Mouse (Mus musculus) midbrain, embryonic 12.5 days (tissue): ENCODE results near the gene Arpc1a. TPM values are rescaled to one million over a fixed set of nuclear protein-coding genes. Genes with fewer than 3 reads are reported as not detected.

ENCODE experiments used
- ATAC-seq: fragments of 200-750 bp; cut with Nextera tagmentation; 2 replicates; pipeline ENCODE4 v1.8.0; 2017; ENCODE audit warnings: low read depth, moderate TSS enrichment, moderate library complexity; ENCODE audit not compliant: low FRiP score
- H3K27ac ChIP-seq: fragments of 300-500 bp; sonication (generic); replicated peaks from 2 replicates; pipeline ENCODE4 v1.5.1; 2016; ENCODE audit warnings: mild to moderate bottlenecking
- H3K27me3 ChIP-seq: fragments of 300-500 bp; sonication (generic); 2 replicates; pipeline ENCODE4 v1.6.1; 2016; ENCODE audit warnings: mild to moderate bottlenecking
- H3K36me3 ChIP-seq: fragments of 300-500 bp; sonication (generic); 2 replicates; pipeline ENCODE4 v1.6.1; 2016
- H3K4me1 ChIP-seq: fragments of 300-500 bp; sonication (generic); 2 replicates; pipeline ENCODE4 v1.6.1; 2016
- H3K4me2 ChIP-seq: fragments of 300-500 bp; sonication (generic); replicated peaks from 2 replicates; pipeline ENCODE4 v1.6.1; 2016; ENCODE audit warnings: mild to moderate bottlenecking, moderate library complexity
- H3K4me3 ChIP-seq: fragments of 300-500 bp; sonication (generic); 2 replicates; pipeline ENCODE4 v1.5.1; 2016; ENCODE audit warnings: mild to moderate bottlenecking
- H3K9ac ChIP-seq: fragments of 300-500 bp; sonication (generic); replicated peaks from 2 replicates; pipeline ENCODE4 v1.6.1; 2016; ENCODE audit warnings: mild to moderate bottlenecking, moderate library complexity
- H3K9me3 ChIP-seq: fragments of 300-500 bp; sonication (generic); 2 replicates; pipeline ENCODE4 v1.6.1; 2016; ENCODE audit warnings: mild to moderate bottlenecking
- WGBS: fragments of 180-500 bp; shearing (Covaris S2); methylation state at CpG from one replicate; pipeline ENCODE4 v1.1.7; 2016; 5-methylcytosine and 5-hydroxymethylcytosine counted together
- polyA plus RNA-seq: library from polyadenylated mRNA; unstranded; fragments of >200 nt; fragmentation: Nextera tagmentation; extraction: Ambion mirVana; gene quantifications from 2 replicates; pipeline ENCODE4 v1.2.1, GENCODE M21; 2016

Arpc1a gene
- polyA plus RNA-seq, 1 experiment from 2014 or later = 186 TPM

- H3K9me3 ChIP-seq = no peaks in the 10 kb centered on the region
- H3K36me3 ChIP-seq = peaks cover 55% of the 10 kb centered on the region
- 91% methylated on average over 6 of the region's 6 CpGs for WGBS
- peaks cover 25% of the 10 kb centered on the region for H3K27me3 ChIP-seq
- no peak overlapping the region for H3K4me2 ChIP-seq
- no peak overlapping the region for H3K4me3 ChIP-seq
- H3K27ac ChIP-seq = no peak overlapping the region
- no peak overlapping the region for H3K9ac ChIP-seq
- no peak for ATAC-seq
- peaks cover 12% of the 10 kb centered on the region for H3K4me1 ChIP-seq
These were observed 26.8 kb downstream of the Arpc1a start for GRCm38 (mm10) chr5:145110401-145110800.

- Histone ChIP-seq H3K4me2 (no peak overlapping the region), H3K27me3 (peaks cover 25% of the 10 kb centered on the region), H3K9me3 (no peaks in the 10 kb centered on the region), H3K9ac (no peak overlapping the region), H3K27ac (no peak overlapping the region), H3K4me3 (no peak overlapping the region), H3K36me3 (peaks cover 34% of the 10 kb centered on the region), H3K4me1 (peaks cover 12% of the 10 kb centered on the region)
- ATAC-seq = no peak
- WGBS = 81% methylated on average over 8 of the region's 8 CpGs
These were observed 28.9 kb downstream of the Arpc1a start for GRCm38 (mm10) chr5:145112566-145112965.

GRCm38 (mm10) chr5:145113416-145113815 is 29.8 kb downstream of the Arpc1a start:
- H3K4me3 ChIP-seq = peak overlapping the region; percentile 51; the same call in 1 of the 2 replicates
- no peak for ATAC-seq

GRCm38 (mm10) chr5:145114071-145114605 is 30.5 kb downstream of the Arpc1a start, which contains the start of gene Arpc1b:
Gene Arpc1b, plus strand, starts transcription at chr5:145114215.
- Histone ChIP-seq H3K4me3 (peak within 1 kb of the TSS; percentile 51), H3K27me3 (peaks cover 25% of the 10 kb centered on the region), H3K27ac (no peak within 1 kb of the TSS), H3K36me3 (peaks cover 19% of the 10 kb centered on the region), H3K4me2 (peak within 1 kb of the TSS; percentile 67), H3K9ac (peak within 1 kb of the TSS; percentile 54), H3K9me3 (no peaks in the 10 kb centered on the region), H3K4me1 (peaks cover 12% of the 10 kb centered on the region)
- peak; percentile 57 for ATAC-seq
- WGBS = 1% methylated on average over 48 of the region's 53 CpGs

More at GRCm38 (mm10) chr5:145113416-145113815, 29.8 kb downstream of the Arpc1a start:
- H3K9me3 ChIP-seq = no peaks in the 10 kb centered on the region
- H3K27me3 ChIP-seq = peaks cover 25% of the 10 kb centered on the region
- peak overlapping the region; percentile 67 for H3K4me2 ChIP-seq
- H3K27ac ChIP-seq = no peak overlapping the region
- H3K9ac ChIP-seq = no peak overlapping the region; the same call in 1 of the 2 replicates
- peaks cover 12% of the 10 kb centered on the region for H3K4me1 ChIP-seq
- WGBS = 48% methylated on average over 2 of the region's 2 CpGs
- peaks cover 25% of the 10 kb centered on the region for H3K36me3 ChIP-seq

- peak overlapping the region; percentile 54 for H3K9ac ChIP-seq
- peaks cover 25% of the 10 kb centered on the region for H3K27me3 ChIP-seq
- peak; percentile 39; the same call in 1 of the 2 replicates for ATAC-seq
- H3K4me1 ChIP-seq = peaks cover 12% of the 10 kb centered on the region
- H3K4me3 ChIP-seq = peak overlapping the region; percentile 51
- peak overlapping the region; percentile 67 for H3K4me2 ChIP-seq
- 22% methylated on average over 34 of the region's 40 CpGs for WGBS
- H3K27ac ChIP-seq = no peak overlapping the region
- no peaks in the 10 kb centered on the region for H3K9me3 ChIP-seq
- peaks cover 12% of the 10 kb centered on the region for H3K36me3 ChIP-seq
These were observed 31.2 kb downstream of the Arpc1a start for GRCm38 (mm10) chr5:145114606-145115473.

GRCm38 (mm10) chr5:145115736-145116135 is 32.1 kb downstream of the Arpc1a start:
- no peak for ATAC-seq
- no peaks in the 10 kb centered on the region for H3K9me3 ChIP-seq
- WGBS = 96% methylated on average over 5 of the region's 5 CpGs
- H3K27ac ChIP-seq = no peak overlapping the region
- H3K36me3 ChIP-seq = peaks cover 3% of the 10 kb centered on the region
- no peak overlapping the region for H3K4me3 ChIP-seq
- no peak overlapping the region for H3K4me2 ChIP-seq
- H3K27me3 ChIP-seq = peaks cover 25% of the 10 kb centered on the region
- peaks cover 12% of the 10 kb centered on the region for H3K4me1 ChIP-seq
- H3K9ac ChIP-seq = no peak overlapping the region

GRCm38 (mm10) chr5:145116316-145116715 is 32.7 kb downstream of the Arpc1a start:
- ATAC-seq = no peak
- H3K27me3 ChIP-seq = peaks cover 25% of the 10 kb centered on the region
- H3K9me3 ChIP-seq = no peaks in the 10 kb centered on the region
- H3K9ac ChIP-seq = no peak overlapping the region
- WGBS = 63% methylated on average over 4 of the region's 4 CpGs
- no peaks in the 10 kb centered on the region for H3K36me3 ChIP-seq
- H3K27ac ChIP-seq = no peak overlapping the region
- no peak overlapping the region for H3K4me3 ChIP-seq
- peaks cover 12% of the 10 kb centered on the region for H3K4me1 ChIP-seq
- H3K4me2 ChIP-seq = no peak overlapping the region

- Histone ChIP-seq H3K27ac (no peak overlapping the region), H3K9me3 (no peaks in the 10 kb centered on the region), H3K27me3 (peaks cover 25% of the 10 kb centered on the region), H3K4me2 (no peak overlapping the region), H3K36me3 (no peaks in the 10 kb centered on the region), H3K9ac (no peak overlapping the region), H3K4me1 (peaks cover 12% of the 10 kb centered on the region), H3K4me3 (no peak overlapping the region)
- 39% methylated on average over 10 of the region's 10 CpGs for WGBS
- ATAC-seq = no peak; the same call in 1 of the 2 replicates
These were observed 33.3 kb downstream of the Arpc1a start for GRCm38 (mm10) chr5:145116916-145117315.

GRCm38 (mm10) chr5:145118005-145118404 is 34.4 kb downstream of the Arpc1a start:
- Histone ChIP-seq H3K4me2 (no peak overlapping the region), H3K36me3 (0 out of 2 replicates have a peak, but pooled peaks cover 3% of the 10 kb centered on the region), H3K27me3 (peaks cover 23% of the 10 kb centered on the region), H3K9me3 (no peaks in the 10 kb centered on the region), H3K4me3 (no peak overlapping the region), H3K9ac (no peak overlapping the region), H3K4me1 (peaks cover 12% of the 10 kb centered on the region), H3K27ac (no peak overlapping the region)
- no peak for ATAC-seq
- 72% methylated on average over 6 of the region's 6 CpGs for WGBS

- peaks cover 7% of the 10 kb centered on the region for H3K36me3 ChIP-seq
- no peak overlapping the region for H3K4me2 ChIP-seq
- H3K4me3 ChIP-seq = no peak overlapping the region
- 90% methylated on average over 5 of the region's 5 CpGs for WGBS
- H3K9ac ChIP-seq = no peak overlapping the region
- no peaks in the 10 kb centered on the region for H3K9me3 ChIP-seq
- H3K4me1 ChIP-seq = peaks cover 12% of the 10 kb centered on the region
- peaks cover 18% of the 10 kb centered on the region for H3K27me3 ChIP-seq
- no peak for ATAC-seq
- no peak overlapping the region for H3K27ac ChIP-seq
These were observed 34.8 kb downstream of the Arpc1a start for GRCm38 (mm10) chr5:145118461-145118860.

- 82% methylated on average over 2 of the region's 2 CpGs for WGBS
- Histone ChIP-seq H3K9me3 (no peaks in the 10 kb centered on the region), H3K9ac (no peak overlapping the region), H3K27me3 (peaks cover 9% of the 10 kb centered on the region), H3K36me3 (peaks cover 16% of the 10 kb centered on the region), H3K4me2 (no peak overlapping the region), H3K4me1 (peaks cover 6% of the 10 kb centered on the region), H3K27ac (no peak overlapping the region), H3K4me3 (no peak overlapping the region)
- no peak for ATAC-seq
These were observed 35.8 kb downstream of the Arpc1a start for GRCm38 (mm10) chr5:145119385-145119784.

GRCm38 (mm10) chr5:145120921-145121320 is 37.3 kb downstream of the Arpc1a start:
- ATAC-seq = no peak
- no peak overlapping the region for H3K27ac ChIP-seq
- H3K9ac ChIP-seq = no peak overlapping the region
- WGBS = 84% methylated on average over 7 of the region's 7 CpGs
- H3K9me3 ChIP-seq = no peaks in the 10 kb centered on the region
- H3K4me1 ChIP-seq = no peaks in the 10 kb centered on the region
- H3K27me3 ChIP-seq = no peaks in the 10 kb centered on the region
- no peak overlapping the region for H3K4me3 ChIP-seq
- H3K4me2 ChIP-seq = no peak overlapping the region
- peaks cover 25% of the 10 kb centered on the region for H3K36me3 ChIP-seq
